Mouse (Mus musculus): ENCODE results near the gene Nod1. TPM values are rescaled to one million over a fixed set of nuclear protein-coding genes. Genes with fewer than 3 reads are reported as not detected.

Nod1 gene
- polyA plus RNA-seq, 1 experiment from 2014 or later = 6.4 TPM

DNA sequence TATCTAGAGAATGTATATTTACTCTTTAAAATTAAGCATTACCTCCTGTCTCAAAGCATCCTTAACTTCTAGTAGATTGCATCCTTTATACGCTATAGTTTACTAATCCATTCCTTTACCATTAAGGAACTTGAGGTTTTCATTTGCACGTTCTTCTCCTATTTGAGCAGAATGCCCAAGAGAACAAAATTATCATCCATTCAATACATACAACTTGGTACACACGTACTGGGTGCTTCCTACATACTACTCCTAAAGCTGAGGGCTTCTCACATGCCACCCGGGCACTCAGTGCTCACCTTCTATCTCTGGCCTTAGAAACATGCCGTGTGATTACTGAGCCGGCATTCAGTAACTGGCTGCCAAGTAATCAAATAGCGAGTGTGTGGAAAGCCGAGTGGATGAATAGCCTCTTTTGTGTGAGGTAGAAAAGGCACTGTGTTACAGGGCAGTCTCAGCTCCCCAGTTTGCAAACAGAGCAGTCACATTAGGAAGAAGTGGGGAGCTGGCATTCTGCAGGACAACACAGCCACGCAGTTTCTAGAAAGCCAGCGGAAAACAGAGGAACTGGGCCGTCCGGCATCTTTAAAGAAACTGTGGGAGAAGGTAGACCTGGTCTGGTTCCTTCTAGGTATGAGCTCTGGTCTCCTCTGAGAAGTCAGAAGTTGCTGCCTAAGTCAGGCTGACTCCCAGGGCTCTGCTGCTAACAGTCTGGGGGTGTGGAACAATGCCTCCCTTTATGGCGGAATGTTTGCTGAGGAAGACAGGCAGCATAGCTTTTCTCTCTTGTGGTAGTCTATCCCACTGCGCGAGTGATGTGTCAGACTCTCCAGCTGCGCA lies 37.2 kb upstream of the Nod1 start:
- no peak for ATAC-seq (ENCODE audit: low FRiP score, low TSS enrichment)
- WGBS = 42% methylated on average over 16 of the region's 16 CpGs
- H3K4me2 ChIP-seq (replicated peaks; ENCODE audit: low read depth, low read length) = 0 out of 2 replicates have a peak overlapping the region, but pooled peaks have one; percentile 13
- H3K4me3 ChIP-seq (ENCODE audit: low read length) = no peak overlapping the region
- no peak overlapping the region for H3K9ac ChIP-seq (replicated peaks; ENCODE audit: low read length)
- H3K36me3 ChIP-seq (ENCODE audit: insufficient read depth, low read length) = no peaks in the 10 kb centered on the region
- no peaks in the 10 kb centered on the region for H3K4me1 ChIP-seq (ENCODE audit: insufficient read depth, low read length)
- H3K27ac ChIP-seq (ENCODE audit: low read length) = no peak overlapping the region
- no peaks in the 10 kb centered on the region for H3K9me3 ChIP-seq (ENCODE audit: low read length)
- no peaks in the 10 kb centered on the region for H3K27me3 ChIP-seq (ENCODE audit: insufficient read depth, low read length)

DNA sequence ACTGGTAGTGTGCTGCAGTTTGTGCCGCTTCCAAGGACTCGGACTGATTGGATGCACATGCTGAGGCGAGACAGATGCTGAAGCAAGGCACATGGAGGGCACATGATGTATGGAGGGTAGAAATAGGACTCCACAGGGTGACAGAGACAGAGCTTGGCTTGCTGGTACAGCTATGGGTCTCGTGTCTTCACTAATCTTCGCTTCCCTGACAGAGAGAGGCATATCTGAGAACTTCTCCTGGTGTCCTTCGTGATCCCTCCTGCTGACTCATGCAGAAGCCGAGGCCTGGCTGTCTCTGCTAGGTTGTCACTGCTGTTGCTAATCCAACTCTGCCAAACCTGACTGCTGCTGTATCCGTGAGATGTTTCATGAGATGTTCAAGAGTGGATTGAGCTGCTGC lies 36.0 kb upstream of the Nod1 start:
- no peaks in the 10 kb centered on the region for H3K27me3 ChIP-seq (ENCODE audit: insufficient read depth, low read length)
- H3K9me3 ChIP-seq (ENCODE audit: low read length) = no peaks in the 10 kb centered on the region
- no peak overlapping the region for H3K4me3 ChIP-seq (ENCODE audit: low read length)
- 84% methylated on average over 8 of the region's 8 CpGs for WGBS
- no peak overlapping the region for H3K9ac ChIP-seq (replicated peaks; ENCODE audit: low read length)
- no peaks in the 10 kb centered on the region for H3K36me3 ChIP-seq (ENCODE audit: insufficient read depth, low read length)
- no peaks in the 10 kb centered on the region for H3K4me1 ChIP-seq (ENCODE audit: insufficient read depth, low read length)
- H3K4me2 ChIP-seq (replicated peaks; ENCODE audit: low read depth, low read length) = no peak overlapping the region
- no peak for ATAC-seq (ENCODE audit: low FRiP score, low TSS enrichment)
- no peak overlapping the region for H3K27ac ChIP-seq (ENCODE audit: low read length)

DNA sequence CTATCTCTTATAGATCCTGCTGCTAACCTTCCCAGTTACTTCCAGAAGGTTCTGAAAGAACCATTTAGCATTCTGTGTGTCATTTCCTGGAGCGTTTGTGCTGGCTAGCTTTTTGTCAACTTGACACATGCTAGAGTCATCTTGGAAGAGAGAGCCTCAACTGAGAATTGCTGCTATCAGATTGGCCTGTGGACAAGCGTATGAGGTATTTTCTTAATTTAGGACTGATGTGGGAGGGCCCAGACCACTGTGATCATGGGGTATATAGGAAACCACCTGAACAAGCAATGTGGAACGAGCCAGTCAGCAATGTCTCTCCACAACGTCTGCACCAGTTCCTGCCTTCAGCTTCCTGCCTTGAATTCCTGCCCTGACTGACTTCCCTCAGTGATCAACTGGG lies 31.1 kb upstream of the Nod1 start:
- Histone ChIP-seq H3K4me2 (replicated peaks; ENCODE audit: low read depth, low read length) (no peak overlapping the region), H3K9me3 (ENCODE audit: low read length) (no peaks in the 10 kb centered on the region), H3K4me1 (ENCODE audit: insufficient read depth, low read length) (no peaks in the 10 kb centered on the region), H3K36me3 (ENCODE audit: insufficient read depth, low read length) (no peaks in the 10 kb centered on the region), H3K27ac (ENCODE audit: low read length) (no peak overlapping the region), H3K27me3 (ENCODE audit: insufficient read depth, low read length) (no peaks in the 10 kb centered on the region), H3K9ac (replicated peaks; ENCODE audit: low read length) (no peak overlapping the region), H3K4me3 (ENCODE audit: low read length) (no peak overlapping the region)
- WGBS = 57% methylated on average over 4 of the region's 4 CpGs
- ATAC-seq (ENCODE audit: low FRiP score, low TSS enrichment) = no peak

DNA sequence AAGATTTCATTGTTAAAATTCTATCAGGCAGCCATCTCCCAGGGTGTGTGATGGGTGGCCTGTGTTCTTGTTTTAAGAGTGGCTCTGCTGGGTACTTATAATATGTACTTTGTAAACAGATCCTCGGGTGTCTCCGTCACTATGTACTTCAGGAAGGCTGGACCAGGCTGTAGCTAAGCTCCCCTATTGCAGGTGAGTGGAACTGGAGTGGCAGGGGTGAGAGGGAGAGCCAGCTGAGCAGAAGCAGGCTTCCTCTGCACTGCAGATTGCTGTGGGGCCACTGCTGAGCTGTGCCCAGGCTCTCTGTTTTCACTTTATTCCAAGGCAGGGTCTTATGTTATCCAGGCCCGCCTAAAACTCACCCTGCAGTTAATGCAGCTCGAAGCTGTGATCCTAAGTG lies 30.0 kb upstream of the Nod1 start:
- no peaks in the 10 kb centered on the region for H3K4me1 ChIP-seq (ENCODE audit: insufficient read depth, low read length)
- H3K4me3 ChIP-seq (ENCODE audit: low read length) = no peak overlapping the region
- 71% methylated on average over 4 of the region's 4 CpGs for WGBS
- no peak overlapping the region for H3K27ac ChIP-seq (ENCODE audit: low read length)
- no peaks in the 10 kb centered on the region for H3K36me3 ChIP-seq (ENCODE audit: insufficient read depth, low read length)
- no peak overlapping the region for H3K4me2 ChIP-seq (replicated peaks; ENCODE audit: low read depth, low read length)
- no peak for ATAC-seq (ENCODE audit: low FRiP score, low TSS enrichment)
- H3K9ac ChIP-seq (replicated peaks; ENCODE audit: low read length) = no peak overlapping the region
- no peaks in the 10 kb centered on the region for H3K27me3 ChIP-seq (ENCODE audit: insufficient read depth, low read length)
- no peaks in the 10 kb centered on the region for H3K9me3 ChIP-seq (ENCODE audit: low read length)

DNA sequence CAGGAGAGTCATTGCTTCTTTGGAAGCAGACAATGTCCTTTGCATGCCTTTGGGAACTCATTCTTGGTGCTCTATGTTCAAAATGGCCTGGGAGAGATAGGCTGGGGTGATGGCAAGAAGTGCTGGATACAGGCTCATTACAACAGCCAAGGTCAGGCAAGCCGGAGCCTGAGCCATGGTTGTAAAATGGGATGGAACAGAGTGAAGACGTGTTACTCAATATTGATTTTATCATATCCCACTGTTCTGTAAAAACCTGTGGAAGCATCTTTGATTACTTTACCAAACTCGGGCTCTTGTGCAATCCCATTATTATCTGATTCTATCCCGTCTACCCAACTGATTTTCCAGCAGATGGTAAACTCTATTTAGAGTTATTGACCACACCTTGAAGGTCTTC lies 28.9 kb upstream of the Nod1 start:
- no peak overlapping the region for H3K4me2 ChIP-seq (replicated peaks; ENCODE audit: low read depth, low read length)
- no peaks in the 10 kb centered on the region for H3K36me3 ChIP-seq (ENCODE audit: insufficient read depth, low read length)
- no peak overlapping the region for H3K4me3 ChIP-seq (ENCODE audit: low read length)
- no peaks in the 10 kb centered on the region for H3K9me3 ChIP-seq (ENCODE audit: low read length)
- no peak overlapping the region for H3K27ac ChIP-seq (ENCODE audit: low read length)
- H3K9ac ChIP-seq (replicated peaks; ENCODE audit: low read length) = no peak overlapping the region
- ATAC-seq (ENCODE audit: low FRiP score, low TSS enrichment) = no peak
- H3K27me3 ChIP-seq (ENCODE audit: insufficient read depth, low read length) = no peaks in the 10 kb centered on the region
- H3K4me1 ChIP-seq (ENCODE audit: insufficient read depth, low read length) = no peaks in the 10 kb centered on the region
- WGBS = 73% methylated on average over 4 of the region's 4 CpGs

DNA sequence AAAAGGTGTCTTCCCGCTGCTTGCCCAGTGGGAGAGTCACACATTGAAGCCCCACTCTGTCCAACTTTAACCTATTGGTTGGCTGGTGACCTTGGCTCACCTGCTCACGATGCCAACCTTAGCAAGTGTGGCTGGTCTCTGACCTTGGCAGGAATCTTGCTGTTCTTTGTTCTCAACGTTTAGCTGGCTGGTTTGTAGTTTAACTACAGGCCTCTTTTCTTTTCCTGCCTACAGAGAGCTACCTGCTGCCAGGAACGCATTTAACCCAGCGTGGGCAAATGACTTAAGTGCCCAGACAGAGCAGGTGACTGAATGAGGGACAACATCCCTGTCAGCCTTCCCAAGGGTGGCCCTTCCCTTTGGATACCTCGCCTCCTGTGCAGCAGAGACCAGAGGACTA lies 25.3 kb upstream of the Nod1 start:
- 74% methylated on average over 6 of the region's 6 CpGs for WGBS
- Histone ChIP-seq H3K9ac (replicated peaks; ENCODE audit: low read length) (no peak overlapping the region), H3K4me3 (ENCODE audit: low read length) (no peak overlapping the region), H3K27ac (ENCODE audit: low read length) (no peak overlapping the region), H3K36me3 (ENCODE audit: insufficient read depth, low read length) (no peaks in the 10 kb centered on the region), H3K4me2 (replicated peaks; ENCODE audit: low read depth, low read length) (no peak overlapping the region), H3K4me1 (ENCODE audit: insufficient read depth, low read length) (0 out of 2 replicates have a peak, but pooled peaks cover 3% of the 10 kb centered on the region), H3K27me3 (ENCODE audit: insufficient read depth, low read length) (no peaks in the 10 kb centered on the region), H3K9me3 (ENCODE audit: low read length) (no peaks in the 10 kb centered on the region)
- no peak for ATAC-seq (ENCODE audit: low FRiP score, low TSS enrichment)

DNA sequence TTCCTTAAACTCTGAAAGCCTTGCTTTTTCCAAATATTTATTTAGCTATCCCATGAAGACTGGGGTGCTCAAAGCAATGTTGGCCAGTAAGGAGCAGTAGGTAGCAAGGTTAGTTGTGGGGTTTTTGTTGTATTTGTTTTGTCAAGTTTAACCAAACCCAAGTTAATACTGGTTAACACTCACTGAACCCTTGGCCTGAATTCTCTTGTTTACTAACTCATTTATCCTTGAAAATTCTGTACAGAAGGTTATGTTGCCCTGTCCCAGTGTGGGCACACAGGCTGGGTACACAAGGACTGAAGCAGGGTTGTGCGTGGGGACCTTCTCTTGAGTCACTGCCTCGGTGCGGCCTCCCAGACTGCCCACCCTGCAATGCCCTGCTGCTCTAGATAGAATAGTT lies 23.9 kb upstream of the Nod1 start:
- Histone ChIP-seq H3K27ac (ENCODE audit: low read length) (no peak overlapping the region), H3K36me3 (ENCODE audit: insufficient read depth, low read length) (no peaks in the 10 kb centered on the region), H3K4me1 (ENCODE audit: insufficient read depth, low read length) (peaks cover 6% of the 10 kb centered on the region; the same call in 1 of the 2 replicates), H3K9ac (replicated peaks; ENCODE audit: low read length) (no peak overlapping the region), H3K27me3 (ENCODE audit: insufficient read depth, low read length) (no peaks in the 10 kb centered on the region), H3K4me2 (replicated peaks; ENCODE audit: low read depth, low read length) (no peak overlapping the region), H3K4me3 (ENCODE audit: low read length) (no peak overlapping the region), H3K9me3 (ENCODE audit: low read length) (no peaks in the 10 kb centered on the region)
- WGBS = 92% methylated on average over 3 of the region's 3 CpGs
- no peak for ATAC-seq (ENCODE audit: low FRiP score, low TSS enrichment)

DNA sequence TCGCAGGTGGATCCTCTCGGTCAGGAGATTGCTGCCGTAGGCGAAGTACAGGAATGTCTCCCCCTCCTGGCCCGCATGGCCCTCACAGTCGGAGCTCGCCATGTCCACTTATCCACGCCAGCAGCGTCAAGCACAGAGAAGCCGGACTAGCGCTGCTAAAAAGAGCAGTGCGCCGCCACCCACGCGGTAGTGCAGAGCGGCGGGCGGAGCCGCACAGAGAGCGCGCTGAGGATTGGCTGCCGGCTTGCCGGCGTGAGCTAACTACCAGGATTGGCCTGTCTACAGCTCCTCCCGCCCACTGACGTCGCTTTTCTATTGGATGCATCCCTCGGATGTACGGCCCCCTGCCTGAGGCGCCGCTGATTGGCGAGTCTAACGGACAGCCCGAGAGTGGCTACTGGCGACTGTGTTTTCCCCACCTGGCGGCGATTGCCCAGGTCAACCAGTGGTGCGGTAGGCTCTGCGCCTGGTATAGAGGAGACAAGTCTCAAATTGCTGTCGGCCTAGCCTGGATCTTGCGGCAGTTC lies 20.4 kb upstream of the Nod1 start, which contains the start of gene Ggct:
Gene Ggct (minus strand): TSS at position 217 of the 527 bp plus-strand sequence.
- peak within 1 kb of the TSS; percentile 50 for H3K4me3 ChIP-seq (ENCODE audit: low read length)
- WGBS = under 1% methylated on average over 41 of the region's 41 CpGs
- peak within 1 kb of the TSS; percentile 61 for H3K9ac ChIP-seq (replicated peaks; ENCODE audit: low read length)
- H3K27ac ChIP-seq (ENCODE audit: low read length) = peak within 1 kb of the TSS; percentile 22; the same call in 1 of the 2 replicates
- H3K36me3 ChIP-seq (ENCODE audit: insufficient read depth, low read length) = no peaks in the 10 kb centered on the region
- peak; percentile 100 for ATAC-seq (ENCODE audit: low FRiP score, low TSS enrichment)
- peaks cover 6% of the 10 kb centered on the region; the same call in 1 of the 2 replicates for H3K4me1 ChIP-seq (ENCODE audit: insufficient read depth, low read length)
- peak within 1 kb of the TSS; percentile 87 for H3K4me2 ChIP-seq (replicated peaks; ENCODE audit: low read depth, low read length)
- H3K9me3 ChIP-seq (ENCODE audit: low read length) = no peaks in the 10 kb centered on the region
- H3K27me3 ChIP-seq (ENCODE audit: insufficient read depth, low read length) = no peaks in the 10 kb centered on the region

DNA sequence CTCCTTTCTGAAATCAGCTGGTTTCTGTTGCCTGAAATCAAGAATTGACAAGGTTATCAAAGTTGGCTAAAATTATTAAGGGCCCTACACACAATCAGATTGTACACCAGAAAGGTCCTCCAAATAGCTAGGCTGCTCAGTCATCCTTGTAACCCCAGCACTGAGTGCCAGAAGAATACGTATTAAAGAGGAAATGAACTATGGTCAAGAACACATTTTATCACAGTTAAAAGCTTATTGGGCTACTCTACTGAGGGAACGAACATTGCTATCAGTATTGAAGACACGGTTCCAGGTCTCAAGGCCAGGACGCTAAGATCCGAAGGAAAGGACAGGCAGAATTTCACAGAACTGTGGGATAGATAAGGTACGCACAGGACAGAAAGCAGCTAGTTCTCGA lies 19.7 kb upstream of the Nod1 start:
- H3K4me1 ChIP-seq (ENCODE audit: insufficient read depth, low read length) = peaks cover 6% of the 10 kb centered on the region; the same call in 1 of the 2 replicates
- no peaks in the 10 kb centered on the region for H3K27me3 ChIP-seq (ENCODE audit: insufficient read depth, low read length)
- no peaks in the 10 kb centered on the region for H3K9me3 ChIP-seq (ENCODE audit: low read length)
- peak overlapping the region; percentile 61 for H3K9ac ChIP-seq (replicated peaks; ENCODE audit: low read length)
- ATAC-seq (ENCODE audit: low FRiP score, low TSS enrichment) = no peak
- peak overlapping the region; percentile 87 for H3K4me2 ChIP-seq (replicated peaks; ENCODE audit: low read depth, low read length)
- peak overlapping the region; percentile 22; the same call in 1 of the 2 replicates for H3K27ac ChIP-seq (ENCODE audit: low read length)
- H3K4me3 ChIP-seq (ENCODE audit: low read length) = peak overlapping the region; percentile 50
- 3% methylated on average over 7 of the region's 7 CpGs for WGBS
- no peaks in the 10 kb centered on the region for H3K36me3 ChIP-seq (ENCODE audit: insufficient read depth, low read length)

DNA sequence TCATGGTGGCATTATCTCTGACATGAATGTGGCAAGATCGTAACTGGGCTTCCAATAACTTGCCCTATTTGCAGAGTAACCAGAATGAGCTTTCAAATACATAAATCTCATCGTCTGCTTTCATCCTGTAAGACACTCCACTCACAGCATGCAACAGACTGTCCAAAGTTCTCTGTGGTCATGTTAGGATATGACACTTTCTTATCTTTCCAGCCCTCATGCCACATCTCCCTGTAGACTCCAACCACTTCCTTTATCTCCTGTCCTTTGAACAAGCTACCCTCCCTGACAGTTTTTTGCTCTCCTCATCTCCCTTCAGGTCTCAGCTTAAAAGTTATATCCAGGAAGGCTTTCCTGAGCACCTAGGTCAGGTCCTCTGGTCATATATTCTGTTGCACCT lies 18.8 kb upstream of the Nod1 start:
- no peak overlapping the region for H3K27ac ChIP-seq (ENCODE audit: low read length)
- H3K9ac ChIP-seq (replicated peaks; ENCODE audit: low read length) = no peak overlapping the region
- no peaks in the 10 kb centered on the region for H3K36me3 ChIP-seq (ENCODE audit: insufficient read depth, low read length)
- no peak for ATAC-seq (ENCODE audit: low FRiP score, low TSS enrichment)
- no peaks in the 10 kb centered on the region for H3K27me3 ChIP-seq (ENCODE audit: insufficient read depth, low read length)
- H3K4me3 ChIP-seq (ENCODE audit: low read length) = no peak overlapping the region
- 91% methylated on average over 2 of the region's 2 CpGs for WGBS
- no peaks in the 10 kb centered on the region for H3K9me3 ChIP-seq (ENCODE audit: low read length)
- H3K4me1 ChIP-seq (ENCODE audit: insufficient read depth, low read length) = peaks cover 6% of the 10 kb centered on the region; the same call in 1 of the 2 replicates
- no peak overlapping the region for H3K4me2 ChIP-seq (replicated peaks; ENCODE audit: low read depth, low read length)

Data from kidney, embryonic 16.5 days (tissue).